Mouse (Mus musculus) liver, postnatal 0 days (tissue): ENCODE measurements at regions not wholly inside any gene's neighbourhood (a gene's known extent, or its start where the extent isn't known, plus 50 kb on each side); places are given as distances from the start of the nearest gene placed in this dataset.

ENCODE experiments used
- CTCF ChIP-seq: sonication (generic); IDR thresholded peaks from 2 replicates; pipeline ENCODE4 v1.5.1; 2016; ENCODE audit warnings: antibody characterized with exemption, low read depth
- EP300 ChIP-seq: IDR thresholded peaks from 2 replicates; pipeline ENCODE4 v1.6.1; 2016; ENCODE audit warnings: antibody characterized with exemption, low read depth, mild to moderate bottlenecking

DNA sequence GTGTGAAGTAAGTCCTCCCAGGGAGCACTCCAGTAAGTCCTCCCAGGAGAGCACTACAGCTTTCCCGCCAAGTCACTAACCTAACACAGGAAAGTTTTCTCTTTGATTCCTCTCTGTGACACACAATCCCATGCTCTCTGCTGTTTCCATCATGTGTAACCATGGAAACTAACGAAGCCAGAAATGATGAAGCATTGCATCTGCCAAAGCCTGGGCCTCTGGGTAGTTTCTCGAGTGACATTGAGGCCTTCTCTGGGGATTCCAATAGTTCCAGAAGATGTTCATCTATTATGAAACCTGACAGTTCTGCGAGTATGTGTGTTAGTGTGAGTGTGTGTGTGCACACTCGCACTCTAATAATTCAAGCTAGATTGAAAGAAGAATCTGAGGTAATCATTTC, 140.7 kb upstream of the Zfp637 start:
- TF ChIP-seq CTCF, result no peak
- no peak for TF ChIP-seq EP300
